Mouse (Mus musculus) activated CD4-positive, CD25-positive, alpha-beta regulatory T cell, adult 9 weeks (primary cell): Measurements from ENCODE around the gene Crtac1. TPM values are rescaled to one million over a fixed set of nuclear protein-coding genes. Genes with fewer than 3 reads are reported as not detected.

Experiments
- polyA plus RNA-seq: library from polyadenylated mRNA; unstranded; fragments of 100-300 nt; shearing (Covaris generic); gene quantifications from one replicate; pipeline ENCODE4 v1.2.1, GENCODE M21; 2017

The Crtac1 gene
- not detected for polyA plus RNA-seq

GRCm38 (mm10) chr19:42431485-42432190 is at the start of gene Crtac1:
Gene Crtac1, minus strand, starts transcription at chr19:42431783.

GRCm38 (mm10) chr19:42247519-42247918 is 184.1 kb downstream of the Crtac1 start, which contains the start of gene Golga7b:
Gene Golga7b, plus strand, starts transcription at chr19:42247574.

Other genes with a start within 250 kb of the Crtac1 start
- 0.15 TPM for gene Sfrp5, start 229.5 kb downstream of the Crtac1 start, polyA plus RNA-seq
- not detected for gene Golga7b, start 184.2 kb downstream of the Crtac1 start, polyA plus RNA-seq
- gene R3hcc1l, start 87.0 kb upstream of the Crtac1 start, polyA plus RNA-seq = 47.9 TPM
- gene Loxl4, start 181.0 kb upstream of the Crtac1 start, polyA plus RNA-seq = 0.55 TPM